Mouse (Mus musculus) layer of hippocampus, postnatal 36 days (tissue): ENCODE measurements around the gene Gm21970. TPM values are rescaled to one million over a fixed set of nuclear protein-coding genes. Genes with fewer than 3 reads are reported as not detected.

Source experiments
- DNase-seq, 2 experiments: peaks; one replicate each; pipeline ENCODE4 v3.0.0; 2022
- total RNA-seq, 2 experiments: library from RNA; stranded (reverse); gene quantifications; 2 replicates each; pipeline ENCODE4 v1.2.3; 2021

Gene Gm21970
- total RNA-seq, 2 experiments from 2014 or later = not detected

DNA sequence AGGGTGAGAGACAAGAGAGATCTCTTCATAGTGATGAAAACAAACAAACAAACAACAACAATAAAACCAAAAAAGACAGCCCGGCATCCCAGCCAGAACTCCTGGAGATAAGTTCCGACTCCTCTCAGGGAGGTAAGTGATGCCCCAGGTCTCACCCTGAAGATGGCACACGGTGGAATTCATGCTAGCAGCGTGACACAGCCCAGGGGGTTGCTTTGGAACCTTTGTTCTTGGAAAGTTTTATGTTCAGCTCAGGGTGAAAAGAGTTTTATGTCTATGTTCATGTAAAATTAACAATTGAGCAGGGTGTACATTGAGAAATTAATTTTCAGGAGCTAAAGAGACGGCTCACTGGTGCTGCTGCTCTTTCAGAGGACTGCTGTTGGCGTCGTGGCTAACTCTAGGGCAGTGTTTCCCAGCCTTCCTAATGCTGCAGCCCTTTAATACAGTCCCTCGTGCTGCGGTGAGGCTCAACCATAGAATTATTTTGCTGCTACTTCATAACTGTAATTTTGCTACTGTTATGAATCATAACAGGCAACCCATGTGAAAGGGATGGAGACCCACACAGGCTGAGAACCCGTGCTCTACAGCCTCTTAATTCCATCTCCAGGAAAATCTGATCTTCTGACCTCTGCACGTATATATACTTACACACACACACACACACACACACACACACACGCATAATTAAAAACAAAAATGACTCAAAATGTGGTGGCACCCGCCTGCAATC lies 74.2 kb downstream of the Gm21970 start:
- DNase-seq = no peak

DNA sequence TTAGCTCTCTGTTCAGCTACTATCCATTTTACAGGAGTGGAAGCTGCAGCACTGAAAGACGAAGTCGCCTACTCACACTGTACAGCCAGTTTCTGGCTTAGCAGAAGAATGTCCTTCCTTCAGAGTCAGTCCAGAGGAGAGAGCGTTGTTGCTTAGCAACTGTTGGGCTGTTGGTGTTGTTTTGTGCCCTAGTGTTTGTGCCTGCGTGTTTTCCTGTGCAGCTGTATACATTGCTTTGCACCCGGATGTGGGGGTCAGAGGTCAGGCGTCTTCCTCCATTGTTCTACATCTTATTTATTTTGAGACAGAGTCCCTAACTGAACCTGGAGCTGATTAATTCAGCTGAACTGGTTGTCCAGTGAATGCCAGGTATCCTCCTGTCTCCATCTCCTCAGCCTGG lies 75.0 kb downstream of the Gm21970 start:
- no peak for DNase-seq

Other genes with a start within 250 kb of the Gm21970 start
- 10 to 100 TPM; 29.1 to 33.7 TPM for gene Olig2, start 166.3 kb upstream of the Gm21970 start, total RNA-seq
- 100 to 1,000 TPM; 128 to 134 TPM for gene Olig1, start 121.9 kb upstream of the Gm21970 start, total RNA-seq
- 10 to 100 TPM; 20.6 to 23.0 TPM for gene Ifnar2, start 18.9 kb upstream of the Gm21970 start, total RNA-seq
- 1 to 10 TPM; 8.9 to 9.2 TPM for gene Il10rb, start 14.4 kb downstream of the Gm21970 start, total RNA-seq
- gene Ifnar1, start 93.5 kb downstream of the Gm21970 start, total RNA-seq = 10 to 100 TPM; 45.9 to 51.7 TPM
- 10 to 100 TPM; 52.4 to 57.2 TPM for gene Ifngr2, start 155.4 kb downstream of the Gm21970 start, total RNA-seq
- gene Tmem50b, start 206.1 kb downstream of the Gm21970 start, total RNA-seq = 100 to 1,000 TPM; 115 to 124 TPM
- 10 to 100 TPM; 10.3 to 10.8 TPM for gene Dnajc28, start 227.3 kb downstream of the Gm21970 start, total RNA-seq